Mouse (Mus musculus): Measurements from ENCODE around the gene Rab20.
"Not testable (repeated sequence)": the region's sequence is repeated elsewhere in the genome, so short reads cannot be mapped to it uniquely, and the experiment has no call there.

The Rab20 gene

DNA sequence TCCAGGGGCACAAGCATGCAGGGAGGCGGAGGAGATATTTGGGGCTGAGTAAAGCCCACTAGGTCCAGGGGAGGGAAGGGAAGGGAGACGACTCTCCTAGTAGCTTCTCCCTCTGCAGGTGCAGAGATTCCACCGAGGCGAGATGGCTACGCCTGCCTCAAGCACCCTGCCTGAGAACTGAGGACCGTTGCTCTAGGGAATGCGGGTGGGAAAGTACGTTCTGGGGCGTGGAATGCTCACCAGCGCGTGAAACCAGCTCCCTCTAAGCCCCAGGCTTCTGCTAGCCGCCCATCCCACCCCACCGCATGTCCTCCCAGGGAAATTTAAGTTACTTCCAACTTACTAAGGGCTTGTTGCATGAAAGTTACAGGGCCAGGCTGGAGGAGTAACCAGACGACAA is 1.1 kb upstream of the Rab20 start:
- DNase-seq (ENCODE audit: low spot score): no peak

- no peak for DNase-seq (ENCODE audit: low spot score)
Measured at GRCm38 (mm10) chr8:11478807-11479527, 457 bp upstream of the Rab20 start.

- no peak for DNase-seq (ENCODE audit: low spot score)
Measured at GRCm38 (mm10) chr8:11477178-11477553, 1.3 kb downstream of the Rab20 start.

- DNase-seq (ENCODE audit: low spot score): no peak
Measured at GRCm38 (mm10) chr8:11476338-11477177, 2.0 kb downstream of the Rab20 start.

GRCm38 (mm10) chr8:11475876-11476275 is 2.6 kb downstream of the Rab20 start:
- no peak for DNase-seq (ENCODE audit: low spot score)

DNA sequence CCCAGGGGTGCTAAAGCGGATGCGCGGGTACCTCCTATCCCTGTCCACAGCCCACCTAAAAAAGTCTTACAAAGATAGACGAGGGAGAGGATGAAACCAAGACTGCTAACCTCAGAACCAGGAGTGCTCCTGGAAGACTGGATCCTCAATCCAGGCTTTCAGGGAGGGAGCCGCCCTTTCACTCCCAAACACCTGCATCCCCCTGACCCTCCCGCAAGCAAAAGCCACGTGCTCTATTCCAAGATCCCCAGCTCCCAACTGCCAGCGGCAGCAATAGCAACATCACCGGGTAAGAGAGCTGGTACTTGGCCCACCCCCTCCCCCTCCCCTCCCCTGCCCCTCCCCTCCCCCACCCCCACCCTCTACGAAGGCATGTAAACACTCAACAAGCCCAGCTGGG is 3.1 kb downstream of the Rab20 start:
- no peak for DNase-seq (ENCODE audit: low spot score)

GRCm38 (mm10) chr8:11473072-11473471 is 5.4 kb downstream of the Rab20 start:
- no peak for DNase-seq (ENCODE audit: low spot score)

GRCm38 (mm10) chr8:11471309-11471708 is 7.2 kb downstream of the Rab20 start:
- DNase-seq (ENCODE audit: low spot score): no peak

GRCm38 (mm10) chr8:11470694-11471093 is 7.8 kb downstream of the Rab20 start:
- no peak for DNase-seq (ENCODE audit: low spot score)

- peak; percentile 60 for DNase-seq (ENCODE audit: low spot score)
Measured at GRCm38 (mm10) chr8:11469095-11469494, 9.4 kb downstream of the Rab20 start.

- not testable (repeated sequence) for DNase-seq (ENCODE audit: low spot score)
Measured at GRCm38 (mm10) chr8:11466528-11466927, 12.0 kb downstream of the Rab20 start.

GRCm38 (mm10) chr8:11465619-11466018 is 12.9 kb downstream of the Rab20 start:
- no peak for DNase-seq (ENCODE audit: low spot score)

GRCm38 (mm10) chr8:11464707-11464964 is 13.9 kb downstream of the Rab20 start:
- DNase-seq (ENCODE audit: low spot score): no peak

- DNase-seq (ENCODE audit: low spot score): no peak
Measured at GRCm38 (mm10) chr8:11463889-11464706, 14.4 kb downstream of the Rab20 start.

GRCm38 (mm10) chr8:11463541-11463888 is 15.0 kb downstream of the Rab20 start:
- no peak for DNase-seq (ENCODE audit: low spot score)

DNA sequence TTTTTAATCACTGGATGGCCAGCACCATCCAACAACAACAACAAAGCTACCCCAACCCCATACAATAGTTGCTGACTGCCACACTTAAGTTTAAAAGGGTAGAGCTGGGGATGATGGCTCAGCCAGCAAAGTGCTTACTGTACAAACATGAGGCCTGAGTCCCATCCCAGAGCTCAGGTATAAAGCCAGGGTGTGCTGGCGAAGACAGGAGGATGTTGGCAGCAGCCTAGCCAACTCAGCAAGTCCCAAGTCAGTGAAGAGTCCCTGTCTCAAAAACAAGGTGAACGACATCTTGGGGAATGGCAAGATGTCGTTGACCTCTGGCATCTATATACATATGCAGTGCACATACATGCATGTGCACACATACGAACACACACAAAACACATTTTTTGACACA is 15.9 kb downstream of the Rab20 start:
- no peak for DNase-seq (ENCODE audit: low spot score)

GRCm38 (mm10) chr8:11461847-11462246 is 16.7 kb downstream of the Rab20 start:
- DNase-seq (ENCODE audit: low spot score): no peak

- no peak for DNase-seq (ENCODE audit: low spot score)
Measured at GRCm38 (mm10) chr8:11460934-11461333, 17.6 kb downstream of the Rab20 start.

DNA sequence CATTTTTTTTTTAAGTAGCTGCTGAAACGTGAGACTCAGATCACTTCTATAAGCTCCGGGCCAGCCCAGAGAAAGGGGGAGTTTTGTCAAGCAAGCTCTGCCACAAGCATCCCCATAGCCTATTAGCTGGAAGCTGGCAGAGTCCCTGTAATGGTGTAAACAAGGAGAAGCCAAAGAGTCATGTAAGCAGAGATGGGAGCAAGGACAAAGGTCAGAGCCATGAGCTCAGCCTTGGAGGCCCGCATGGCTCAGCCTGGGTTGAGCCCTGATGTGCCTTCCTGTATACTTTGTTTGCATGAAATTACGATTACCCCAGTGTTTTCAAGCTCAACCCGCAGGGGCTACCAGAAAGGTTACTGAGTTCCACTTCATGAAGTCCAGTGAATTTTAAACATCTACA is 19.5 kb downstream of the Rab20 start:
- DNase-seq (ENCODE audit: low spot score): no peak

GRCm38 (mm10) chr8:11457981-11458836 is 20.3 kb downstream of the Rab20 start:
- no peak for DNase-seq (ENCODE audit: low spot score)

GRCm38 (mm10) chr8:11457278-11457677 is 21.2 kb downstream of the Rab20 start:
- no peak for DNase-seq (ENCODE audit: low spot score)

GRCm38 (mm10) chr8:11454228-11454627 is 24.3 kb downstream of the Rab20 start:
- DNase-seq (ENCODE audit: low spot score): no peak
